Mouse (Mus musculus): ENCODE data around the gene A730061H03Rik.

Gene A730061H03Rik

DNA sequence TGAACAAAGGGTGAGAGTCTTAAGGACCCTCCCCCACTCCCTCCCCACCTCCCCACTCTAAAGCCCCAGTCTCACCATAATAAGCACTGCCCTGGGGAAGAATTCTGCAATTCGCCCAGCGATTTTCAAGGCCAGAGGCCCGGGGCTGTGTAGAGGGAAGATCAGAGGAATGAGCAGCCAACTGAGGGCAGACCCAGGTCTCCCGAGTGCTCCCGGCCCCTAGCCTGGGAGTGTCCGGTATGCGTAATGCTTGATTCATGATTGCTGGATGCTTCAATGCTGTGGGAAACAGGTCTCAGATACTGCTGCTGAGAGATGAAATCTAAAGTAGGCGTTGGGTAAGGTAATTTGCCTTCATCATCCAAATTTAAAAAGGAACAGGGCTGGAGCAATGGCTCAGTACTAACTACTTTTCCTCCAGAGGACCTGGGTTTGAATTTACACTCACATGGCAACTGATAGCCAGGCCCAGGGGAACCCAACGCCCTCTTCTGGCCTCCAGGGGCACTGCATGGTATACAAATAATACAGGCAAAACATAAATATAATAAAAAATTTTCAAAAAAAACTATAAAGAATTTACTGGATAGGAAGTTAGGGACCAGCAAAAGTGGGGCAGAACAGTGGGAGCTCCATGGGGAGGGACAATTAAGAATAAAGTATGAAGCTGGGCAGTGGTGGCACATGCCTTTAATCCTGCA, 21.9 kb upstream of the A730061H03Rik start:
- DNase-seq (ENCODE audit: low read depth), result peak; percentile 63

DNA sequence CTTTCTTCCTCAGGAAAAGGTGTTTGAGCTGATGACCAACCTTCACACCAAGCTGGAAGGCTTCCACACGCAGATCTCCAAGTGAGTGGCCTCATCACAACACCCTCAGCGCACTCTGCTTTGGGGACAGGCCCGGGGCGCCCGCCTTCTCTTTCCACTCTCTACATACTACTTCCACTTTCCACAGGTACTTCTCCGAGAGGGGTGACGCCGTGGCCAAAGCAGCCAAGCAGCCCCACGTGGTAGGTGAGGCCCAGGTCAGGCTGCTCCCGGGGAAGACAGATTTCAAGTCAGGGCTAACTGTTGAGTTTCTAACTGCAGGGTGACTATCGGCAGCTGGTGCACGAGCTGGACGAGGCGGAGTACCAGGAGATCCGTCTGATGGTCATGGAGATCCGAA, 20.5 kb upstream of the A730061H03Rik start:
- no peak for DNase-seq (ENCODE audit: low read depth)

DNA sequence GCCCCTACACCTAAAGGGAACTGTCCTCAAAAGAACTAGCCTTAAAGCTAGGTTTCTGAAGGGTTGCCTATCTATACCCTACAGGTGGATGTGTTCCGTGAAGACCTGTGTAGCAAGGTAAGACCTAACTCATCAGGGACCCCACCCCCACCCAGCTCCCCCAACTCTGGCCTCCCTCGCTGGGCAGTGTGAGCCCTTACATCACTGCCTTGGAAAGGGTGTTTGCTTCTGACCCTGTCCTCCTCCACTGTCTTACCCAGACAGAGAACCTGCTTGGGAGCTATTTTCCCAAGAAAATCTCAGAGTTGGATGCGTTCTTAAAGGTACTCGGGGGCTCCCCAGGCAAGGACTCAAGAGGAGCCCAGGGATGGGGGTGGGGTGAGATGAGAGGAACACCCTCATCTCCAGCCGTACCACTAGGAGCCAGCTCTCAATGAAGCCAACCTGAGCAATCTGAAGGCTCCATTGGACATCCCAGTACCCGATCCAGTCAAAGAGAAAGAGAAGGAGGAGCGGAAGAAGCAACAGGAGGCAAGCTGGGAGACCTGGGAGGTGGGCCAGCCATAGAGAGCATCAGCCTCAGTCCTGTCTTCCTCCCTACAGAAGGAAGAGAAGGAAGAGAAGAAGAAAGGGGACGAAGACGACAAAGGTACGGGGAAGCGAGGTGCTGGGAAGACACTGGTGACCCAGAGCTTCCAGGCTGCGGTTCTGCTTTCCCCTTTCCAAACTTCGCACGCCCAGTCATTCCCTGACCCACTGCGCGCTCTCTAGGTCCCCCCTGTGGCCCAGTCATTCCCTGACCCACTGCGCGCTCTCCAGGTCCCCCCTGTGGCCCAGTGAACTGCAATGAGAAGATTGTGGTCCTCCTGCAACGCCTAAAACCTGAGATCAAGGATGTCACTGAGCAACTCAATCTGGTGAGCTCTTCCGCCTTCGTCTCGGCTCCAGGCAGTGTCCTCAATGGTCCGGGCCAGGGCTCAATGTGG, 19.6 kb upstream of the A730061H03Rik start:
- DNase-seq (ENCODE audit: low read depth), result no peak

GRCm38 (mm10) chr14:55578668-55579269, 18.6 kb upstream of the A730061H03Rik start:
- DNase-seq (ENCODE audit: low read depth), result peak; percentile 76

DNA sequence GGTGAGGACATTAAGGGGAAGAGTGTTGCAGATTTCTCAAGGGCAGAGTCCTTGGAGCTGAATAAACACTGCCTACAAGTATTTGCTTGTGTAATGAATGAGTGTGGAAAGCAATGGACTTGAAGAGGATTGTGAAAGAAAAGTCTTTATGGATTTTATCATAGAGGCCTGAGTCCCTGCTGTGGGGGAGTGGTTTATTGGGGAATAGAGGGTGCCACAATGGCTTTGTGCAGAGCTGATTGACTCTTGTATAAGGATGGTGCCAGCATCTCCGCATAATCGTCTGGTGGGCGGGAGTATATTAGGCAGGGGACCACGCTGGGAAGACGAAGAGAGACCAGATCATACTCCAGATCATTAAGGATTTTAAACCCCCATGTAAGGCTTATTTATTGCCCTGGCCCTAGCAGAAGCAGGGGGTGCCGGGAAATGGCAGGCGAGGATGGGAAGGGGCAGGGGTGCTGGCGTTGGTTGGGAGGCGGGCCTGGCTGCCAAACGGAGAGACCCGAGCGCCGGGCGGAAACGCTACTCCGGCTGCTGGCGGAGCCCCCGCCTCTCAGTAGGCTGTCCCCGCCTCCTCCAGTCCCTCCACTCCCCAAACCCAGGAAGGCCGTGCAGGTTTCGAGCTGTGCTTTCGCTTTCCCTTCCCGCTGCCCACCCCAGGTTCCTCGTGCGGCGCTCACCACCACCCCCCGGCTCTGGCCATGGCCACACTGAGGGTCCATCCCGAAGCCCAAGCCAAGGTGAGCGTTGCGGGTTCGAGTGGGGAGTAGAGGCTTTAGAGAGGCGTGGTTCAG, 17.9 kb upstream of the A730061H03Rik start, which contains the start of gene Psme1:
Gene Psme1, plus strand, starts transcription at position 253 of the 797 bp plus-strand sequence.
- DNase-seq (ENCODE audit: low read depth), result peak; percentile 92

DNA sequence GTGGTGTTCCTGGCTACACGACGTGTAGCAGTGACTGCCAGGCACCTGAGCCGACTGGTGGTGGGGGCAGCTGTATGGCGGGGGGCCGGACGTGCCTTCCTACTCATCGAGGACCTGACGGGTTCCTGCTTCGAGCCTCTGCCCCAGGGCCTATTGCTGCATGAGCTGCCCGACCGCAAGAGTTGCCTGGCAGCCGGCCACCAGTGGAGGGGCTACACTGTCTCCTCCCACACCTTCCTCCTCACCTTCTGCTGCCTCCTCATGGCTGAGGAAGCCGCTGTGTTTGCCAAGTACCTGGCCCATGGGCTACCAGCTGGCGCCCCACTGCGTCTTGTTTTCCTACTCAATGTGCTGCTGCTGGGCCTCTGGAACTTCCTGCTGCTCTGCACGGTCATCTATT, 16.2 kb upstream of the A730061H03Rik start:
- DNase-seq (ENCODE audit: low read depth), result no peak

GRCm38 (mm10) chr14:55575711-55576110, 15.5 kb upstream of the A730061H03Rik start:
- no peak for DNase-seq (ENCODE audit: low read depth)

- DNase-seq (ENCODE audit: low read depth), result no peak
Measured at GRCm38 (mm10) chr14:55575302-55575701, 15.1 kb upstream of the A730061H03Rik start, which contains the start of gene Fitm1. Gene Fitm1 (plus strand): TSS chr14:55575617.

DNA sequence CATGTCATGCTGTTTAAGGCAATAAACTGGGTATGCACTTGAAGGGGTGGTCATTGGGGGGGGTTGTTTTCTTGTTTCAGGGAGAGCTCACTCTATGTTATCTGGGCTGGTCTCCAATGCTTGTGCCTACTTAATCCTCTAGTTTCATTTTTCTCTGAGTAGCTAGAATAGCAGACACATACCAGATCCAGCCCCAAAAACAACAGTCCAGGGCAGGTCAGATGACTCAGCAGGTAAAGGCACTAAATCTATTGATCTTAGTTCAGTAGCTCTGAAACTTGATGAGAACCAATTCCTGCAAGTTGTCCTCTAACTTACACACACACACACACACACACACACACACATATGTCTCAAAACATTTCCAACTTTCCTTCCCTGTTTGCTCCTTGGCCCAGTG, 11.6 kb upstream of the A730061H03Rik start:
- DNase-seq (ENCODE audit: low read depth), result no peak

DNA sequence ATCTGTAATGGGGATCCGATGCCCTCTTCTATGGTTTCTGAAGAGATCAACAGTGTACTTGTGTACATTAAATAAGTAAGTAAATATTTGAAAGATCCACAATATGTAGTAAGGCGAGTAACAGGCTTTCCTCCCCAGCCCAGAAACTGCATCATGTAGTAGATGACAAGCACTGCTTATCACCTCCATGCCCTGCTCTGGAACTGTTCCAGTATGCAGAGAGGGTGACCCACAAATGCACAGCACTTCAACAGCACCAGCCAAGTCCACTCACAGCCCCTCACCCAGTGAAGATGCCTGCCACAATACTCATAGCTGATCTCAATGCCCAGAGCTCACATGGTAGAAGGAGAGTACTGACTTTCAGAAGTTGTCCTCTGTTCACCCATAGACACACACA, 10.4 kb upstream of the A730061H03Rik start:
- DNase-seq (ENCODE audit: low read depth), result no peak

- no peak for DNase-seq (ENCODE audit: low read depth)
Measured at GRCm38 (mm10) chr14:55567496-55567895, 7.3 kb upstream of the A730061H03Rik start.

DNA sequence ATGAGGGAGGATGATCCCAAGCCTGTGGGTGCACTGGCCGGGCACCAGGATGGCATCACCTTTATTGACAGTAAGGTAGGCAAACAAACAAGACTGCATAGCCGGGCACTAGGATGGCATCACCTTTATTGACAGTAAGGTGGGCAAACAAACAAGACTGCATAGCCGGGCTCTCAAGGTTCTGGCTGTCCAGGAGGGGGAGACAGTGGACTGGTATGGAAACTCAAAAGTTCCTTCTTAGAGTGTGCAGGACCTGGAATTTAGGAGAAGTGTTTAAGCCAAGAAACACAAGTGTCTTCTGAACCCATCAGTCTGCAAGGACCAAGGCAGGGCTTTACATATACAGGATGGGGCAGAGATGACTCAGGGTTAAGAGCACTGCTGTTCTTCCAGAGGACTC, 5.5 kb upstream of the A730061H03Rik start:
- DNase-seq (ENCODE audit: low read depth), result no peak

DNA sequence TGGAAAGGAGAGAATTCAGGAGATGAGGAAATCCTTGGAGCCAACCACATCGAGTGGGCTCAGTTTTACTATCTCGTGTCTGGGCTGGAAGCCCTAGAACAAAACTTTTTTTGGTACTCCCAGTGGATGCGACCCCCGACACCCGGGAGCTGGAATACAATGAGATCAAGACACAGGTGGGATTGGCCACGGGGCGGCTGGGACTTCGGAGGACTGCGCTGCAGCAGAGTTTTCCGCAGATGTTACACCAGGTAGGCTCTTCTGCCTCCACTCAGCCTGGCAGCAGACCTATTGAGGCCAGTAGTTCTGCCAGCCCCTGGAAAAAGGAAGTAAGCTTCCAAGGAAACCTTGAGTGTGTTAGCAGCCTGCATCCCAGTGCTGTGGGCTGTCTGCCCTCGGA, 3.0 kb upstream of the A730061H03Rik start:
- no peak for DNase-seq (ENCODE audit: low read depth)

DNA sequence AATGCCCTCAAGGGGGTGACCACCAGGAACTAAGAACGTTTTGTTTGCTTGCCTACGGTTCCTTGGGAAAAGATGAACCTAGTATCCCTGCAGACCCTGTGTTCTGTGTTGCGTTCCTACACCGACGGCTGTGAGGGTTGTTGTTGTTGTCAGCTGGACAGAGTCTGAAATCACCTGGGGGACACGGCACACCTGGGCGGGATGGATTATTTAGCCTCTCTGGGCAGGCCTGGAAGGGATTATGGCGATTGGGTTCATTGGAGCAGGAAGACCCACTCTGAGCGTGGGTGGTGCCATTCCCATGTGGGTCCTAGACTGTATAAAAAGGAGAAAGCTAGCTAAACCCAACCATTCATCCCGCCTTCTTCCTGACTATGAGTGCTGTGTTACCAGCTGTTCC, 1.7 kb upstream of the A730061H03Rik start:
- no peak for DNase-seq (ENCODE audit: low read depth)

DNA sequence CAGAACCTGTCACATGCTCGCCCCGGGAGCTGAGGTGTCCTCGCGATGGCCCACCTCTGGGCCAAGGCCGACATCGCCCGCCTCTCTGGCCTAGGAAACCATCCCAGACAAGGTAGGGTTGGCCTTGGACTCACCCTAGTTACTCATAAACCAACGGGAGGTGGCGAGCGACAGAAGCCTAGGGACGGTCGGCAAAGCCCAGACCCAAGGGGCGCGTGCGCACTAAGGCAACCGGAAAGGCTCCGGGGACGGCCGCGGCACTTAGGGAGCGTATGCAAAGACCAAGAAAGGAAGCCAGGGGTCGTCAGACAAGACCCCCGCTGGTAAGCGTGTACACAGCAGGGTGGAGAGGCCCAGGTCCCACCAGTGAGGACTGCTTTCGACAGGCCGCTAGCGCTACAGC, 406 bp downstream of the A730061H03Rik start, which contains the start of gene Dcaf11:
Gene Dcaf11, plus strand, starts transcription at position 208 of the 403 bp plus-strand sequence.
- DNase-seq (ENCODE audit: low read depth), result peak; percentile 94

DNA sequence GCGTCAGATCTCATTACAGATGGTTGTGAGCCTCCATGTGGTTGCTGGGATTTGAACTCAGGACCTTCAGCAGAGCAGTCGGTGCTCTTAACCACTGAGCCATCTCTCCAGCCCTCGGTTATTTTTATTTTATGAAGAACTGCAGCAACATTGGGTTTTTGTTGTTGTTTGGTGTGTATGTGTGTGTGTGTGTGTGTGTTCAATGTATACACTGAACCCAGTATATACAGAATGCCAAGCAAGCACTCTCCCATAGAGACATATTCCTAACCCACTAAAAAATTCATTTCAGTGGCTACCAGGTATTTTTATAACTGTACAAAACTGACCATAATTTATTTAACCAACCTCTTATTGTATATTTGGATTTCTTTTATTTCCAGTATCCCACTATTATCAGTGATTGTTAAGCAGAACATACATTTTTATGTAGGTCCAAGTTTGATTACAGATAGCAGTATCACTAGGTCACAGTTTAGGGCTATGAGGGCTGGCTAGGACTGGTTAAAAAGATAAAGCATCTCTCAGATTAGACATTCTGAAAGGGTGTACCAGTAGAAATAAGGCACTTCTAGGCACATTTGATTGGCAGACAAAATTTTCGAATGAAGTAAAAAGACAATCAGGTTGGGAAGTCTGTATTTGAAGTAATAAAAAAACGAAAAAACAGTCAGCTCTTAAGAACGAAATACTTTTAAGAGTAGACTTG, 1.3 kb downstream of the A730061H03Rik start:
- DNase-seq (ENCODE audit: low read depth), result peak; percentile 23

GRCm38 (mm10) chr14:55557587-55557986, 2.6 kb downstream of the A730061H03Rik start:
- DNase-seq (ENCODE audit: low read depth), result peak; percentile 32

GRCm38 (mm10) chr14:55557003-55557402, 3.2 kb downstream of the A730061H03Rik start:
- peak; percentile 89 for DNase-seq (ENCODE audit: low read depth)

- DNase-seq (ENCODE audit: low read depth), result no peak
Measured at GRCm38 (mm10) chr14:55555788-55556187, 4.4 kb downstream of the A730061H03Rik start.

- DNase-seq (ENCODE audit: low read depth), result no peak
Measured at GRCm38 (mm10) chr14:55554635-55555034, 5.6 kb downstream of the A730061H03Rik start.

DNA sequence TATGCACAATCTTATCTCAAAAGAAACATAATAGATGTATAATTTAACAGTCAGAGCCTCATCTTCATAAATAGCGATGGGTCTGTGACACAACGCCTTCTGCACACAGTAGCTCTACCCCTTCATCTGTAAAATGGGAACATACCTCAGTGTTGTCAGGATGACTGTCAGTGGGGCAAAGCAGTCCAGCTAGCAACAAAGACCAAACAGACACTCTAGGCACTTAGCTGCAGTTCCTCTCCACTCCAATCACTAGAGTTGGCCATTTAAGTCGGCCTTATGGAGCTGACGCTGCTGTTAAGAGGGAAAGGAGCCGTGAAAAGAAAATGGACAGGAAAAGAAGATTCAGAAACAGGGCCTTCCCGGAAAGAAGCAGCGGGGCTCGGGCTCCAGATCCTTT, 8.4 kb downstream of the A730061H03Rik start:
- no peak for DNase-seq (ENCODE audit: low read depth)
